Mouse (Mus musculus): Measurements from ENCODE around the gene Ptcd2. TPM values are rescaled to one million over a fixed set of nuclear protein-coding genes. Genes with fewer than 3 reads are reported as not detected.

Ptcd2 gene
- total RNA-seq (2021) (10 to 100 TPM; 49.6 to 51.2 TPM), polyA plus RNA-seq (2012; rRNA removed) (35.0 and 44.9 TPM in 2 replicates)
- long read RNA-seq, transcript Ptcd2-201 (10 exons, 1,704 nt), result major isoform, 42 of 59 reads
- long read RNA-seq, partial matches to known transcripts, result 10 of 59 reads
- long read RNA-seq, other reads (novel, unspliced or antisense), result 7 of 59 reads

GRCm38 (mm10) chr13:99344599-99345575, at the start of gene Ptcd2, which contains the start of gene Mrps27:
Gene Ptcd2 (minus strand): TSS chr13:99344705.
Gene Mrps27 (plus strand): TSS chr13:99344786.
- H3K27me3 ChIP-seq (ENCODE audit: control insufficient read depth, insufficient read depth, low read length), result no peaks in the 10 kb centered on the region
- H3K9ac ChIP-seq (ENCODE audit: low read depth, low read length), result peak within 1 kb of the TSS; percentile 90
- no peak for TF ChIP-seq CTCF (IDR thresholded peaks at IDR 0.05)
- TF ChIP-seq EP300 (IDR thresholded peaks at IDR 0.05; ENCODE audit: insufficient read depth, low read depth, low read length), result peak; percentile 81; the same call in 1 of the 2 replicates
- TF ChIP-seq POLR2A (IDR thresholded peaks at IDR 0.05; ENCODE audit: insufficient read depth, low read depth, low read length), result peak; percentile 86
- peaks cover 9% of the 10 kb centered on the region for H3K4me1 ChIP-seq (ENCODE audit: control insufficient read depth, insufficient read depth, low read length)
- whole genome bisulfite sequencing, result 3% methylated on average over 39 of the region's 39 CpGs
- H3K79me2 ChIP-seq (replicated peaks; ENCODE audit: control insufficient read depth, insufficient read depth, low read length), result 0 out of 2 replicates have a peak, but pooled peaks cover 1% of the 10 kb centered on the region
- intact Hi-C loops (cut with DNase I), result loop anchor here (10.0 kb wide), 1 partner anchor 760 kb away; the partner anchor contains the start of genes Bdp1 and Serf1
- H3K27ac ChIP-seq, result peak within 1 kb of the TSS; percentile 93
- peak; percentile 97 to 98 for DNase-seq
- peaks cover 18% of the 10 kb centered on the region for H3K36me3 ChIP-seq (ENCODE audit: control insufficient read depth, insufficient read depth, low read length)
- H3K4me3 ChIP-seq, result peak within 1 kb of the TSS; percentile 94

- H3K9ac ChIP-seq (ENCODE audit: low read depth, low read length), result no peak overlapping the region
- no peak for DNase-seq
- H3K27ac ChIP-seq, result no peak overlapping the region
- TF ChIP-seq CTCF (IDR thresholded peaks at IDR 0.05) (no peak), EP300 (IDR thresholded peaks at IDR 0.05; ENCODE audit: insufficient read depth, low read depth, low read length) (no peak), POLR2A (IDR thresholded peaks at IDR 0.05; ENCODE audit: insufficient read depth, low read depth, low read length) (no peak)
- H3K27me3 ChIP-seq (ENCODE audit: control insufficient read depth, insufficient read depth, low read length), result no peaks in the 10 kb centered on the region
- peaks cover 3% of the 10 kb centered on the region for H3K4me1 ChIP-seq (ENCODE audit: control insufficient read depth, insufficient read depth, low read length)
- intact Hi-C loops (cut with DNase I), result no loop called here
- WGBS, result 77% methylated on average over 3 of the region's 3 CpGs
- no peaks in the 10 kb centered on the region for H3K79me2 ChIP-seq (replicated peaks; ENCODE audit: control insufficient read depth, insufficient read depth, low read length)
- H3K4me3 ChIP-seq, result no peak overlapping the region
- no peaks in the 10 kb centered on the region; the same call in 1 of the 2 replicates for H3K36me3 ChIP-seq (ENCODE audit: control insufficient read depth, insufficient read depth, low read length)
Observed at GRCm38 (mm10) chr13:99393128-99393527, 48.6 kb upstream of the Ptcd2 start.

- Histone ChIP-seq H3K27ac (peak overlapping the region; percentile 53), H3K4me1 (ENCODE audit: control insufficient read depth, insufficient read depth, low read length) (peaks cover 10% of the 10 kb centered on the region)
- intact Hi-C loops (cut with DNase I), result no loop called here
Observed at GRCm38 (mm10) chr13:99391417-99391816, 46.9 kb upstream of the Ptcd2 start.

GRCm38 (mm10) chr13:99387901-99388811, 43.7 kb upstream of the Ptcd2 start:
- intact Hi-C loops (cut with DNase I), result no loop called here
- H3K36me3 ChIP-seq (ENCODE audit: control insufficient read depth, insufficient read depth, low read length), result peaks cover 5% of the 10 kb centered on the region
- peaks cover 14% of the 10 kb centered on the region for H3K4me1 ChIP-seq (ENCODE audit: control insufficient read depth, insufficient read depth, low read length)
- WGBS, result 60% methylated on average over 7 of the region's 7 CpGs
- H3K27me3 ChIP-seq (ENCODE audit: control insufficient read depth, insufficient read depth, low read length), result no peaks in the 10 kb centered on the region
- peak overlapping the region; percentile 24 for H3K27ac ChIP-seq
- H3K9ac ChIP-seq (ENCODE audit: low read depth, low read length), result no peak overlapping the region
- no peaks in the 10 kb centered on the region for H3K79me2 ChIP-seq (replicated peaks; ENCODE audit: control insufficient read depth, insufficient read depth, low read length)
- no peak overlapping the region for H3K4me3 ChIP-seq
- TF ChIP-seq POLR2A (IDR thresholded peaks at IDR 0.05; ENCODE audit: insufficient read depth, low read depth, low read length) (no peak), CTCF (IDR thresholded peaks at IDR 0.05) (no peak), EP300 (IDR thresholded peaks at IDR 0.05; ENCODE audit: insufficient read depth, low read depth, low read length) (no peak)
- no peak for DNase-seq

More at GRCm38 (mm10) chr13:99391417-99391816, 46.9 kb upstream of the Ptcd2 start:
- no peaks in the 10 kb centered on the region for H3K79me2 ChIP-seq (replicated peaks; ENCODE audit: control insufficient read depth, insufficient read depth, low read length)
- 50% methylated on average over 3 of the region's 3 CpGs for whole genome bisulfite sequencing
- no peak overlapping the region for H3K9ac ChIP-seq (ENCODE audit: low read depth, low read length)
- TF ChIP-seq CTCF (IDR thresholded peaks at IDR 0.05) (no peak), POLR2A (IDR thresholded peaks at IDR 0.05; ENCODE audit: insufficient read depth, low read depth, low read length) (no peak), EP300 (IDR thresholded peaks at IDR 0.05; ENCODE audit: insufficient read depth, low read depth, low read length) (no peak)
- peak; percentile 52 to 65 for DNase-seq
- H3K36me3 ChIP-seq (ENCODE audit: control insufficient read depth, insufficient read depth, low read length), result peaks cover 5% of the 10 kb centered on the region
- H3K27me3 ChIP-seq (ENCODE audit: control insufficient read depth, insufficient read depth, low read length), result no peaks in the 10 kb centered on the region
- no peak overlapping the region for H3K4me3 ChIP-seq

- H3K27ac ChIP-seq, result peak overlapping the region; percentile 26
- intact Hi-C loops (cut with DNase I), result no loop called here
Observed at GRCm38 (mm10) chr13:99386341-99386740, 41.8 kb upstream of the Ptcd2 start.

More at GRCm38 (mm10) chr13:99386341-99386740, 41.8 kb upstream of the Ptcd2 start:
- H3K9ac ChIP-seq (ENCODE audit: low read depth, low read length), result no peak overlapping the region
- TF ChIP-seq CTCF (IDR thresholded peaks at IDR 0.05), result no peak
- TF ChIP-seq EP300 (IDR thresholded peaks at IDR 0.05; ENCODE audit: insufficient read depth, low read depth, low read length), result no peak
- no peak for TF ChIP-seq POLR2A (IDR thresholded peaks at IDR 0.05; ENCODE audit: insufficient read depth, low read depth, low read length)
- no peak for DNase-seq
- H3K36me3 ChIP-seq (ENCODE audit: control insufficient read depth, insufficient read depth, low read length), result peaks cover 5% of the 10 kb centered on the region
- no peak overlapping the region for H3K4me3 ChIP-seq
- WGBS, result 52% methylated on average over 7 of the region's 7 CpGs
- no peaks in the 10 kb centered on the region for H3K27me3 ChIP-seq (ENCODE audit: control insufficient read depth, insufficient read depth, low read length)
- H3K79me2 ChIP-seq (replicated peaks; ENCODE audit: control insufficient read depth, insufficient read depth, low read length), result no peaks in the 10 kb centered on the region
- peaks cover 14% of the 10 kb centered on the region for H3K4me1 ChIP-seq (ENCODE audit: control insufficient read depth, insufficient read depth, low read length)
